Mouse (Mus musculus) olfactory bulb, adult 2 months (tissue): ENCODE measurements at regions not wholly inside any gene's neighbourhood (a gene's known extent, or its start where the extent isn't known, plus 50 kb on each side); places are given as distances from the start of the nearest gene placed in this dataset.

Source experiments
- H3K27ac ChIP-seq: fragments of 200-500 bp; 2 replicates; pipeline ENCODE4 v1.5.1; 2012; ENCODE audit warnings: low read depth, low read length; ENCODE audit not compliant: insufficient read depth
- H3K4me1 ChIP-seq: fragments of 200-500 bp; 2 replicates; pipeline ENCODE4 v1.6.1; 2012; ENCODE audit warnings: low read length; ENCODE audit not compliant: control insufficient read depth, insufficient read depth
- H3K4me3 ChIP-seq: fragments of 200-500 bp; 2 replicates; pipeline ENCODE4 v1.5.1; 2012; ENCODE audit warnings: mild to moderate bottlenecking, low read depth, low read length, moderate library complexity; ENCODE audit not compliant: insufficient read depth
- CTCF ChIP-seq: fragments of 200-500 bp; IDR thresholded peaks from 2 replicates; pipeline ENCODE4 v1.5.1; 2012; ENCODE audit warnings: low read depth, mild to moderate bottlenecking, low read length, moderate library complexity; ENCODE audit not compliant: insufficient read depth
- POLR2A ChIP-seq: fragments of 200-500 bp; IDR thresholded peaks from 2 replicates; pipeline ENCODE4 v1.6.1; 2012; ENCODE audit warnings: mild to moderate bottlenecking, low read depth, low read length, moderate library complexity; ENCODE audit not compliant: insufficient read depth
- WGBS: fragments of 180-500 bp; shearing (Covaris S2); methylation state at CpG from one replicate; pipeline ENCODE4 v1.1.7; 2018; 5-methylcytosine and 5-hydroxymethylcytosine counted together

DNA sequence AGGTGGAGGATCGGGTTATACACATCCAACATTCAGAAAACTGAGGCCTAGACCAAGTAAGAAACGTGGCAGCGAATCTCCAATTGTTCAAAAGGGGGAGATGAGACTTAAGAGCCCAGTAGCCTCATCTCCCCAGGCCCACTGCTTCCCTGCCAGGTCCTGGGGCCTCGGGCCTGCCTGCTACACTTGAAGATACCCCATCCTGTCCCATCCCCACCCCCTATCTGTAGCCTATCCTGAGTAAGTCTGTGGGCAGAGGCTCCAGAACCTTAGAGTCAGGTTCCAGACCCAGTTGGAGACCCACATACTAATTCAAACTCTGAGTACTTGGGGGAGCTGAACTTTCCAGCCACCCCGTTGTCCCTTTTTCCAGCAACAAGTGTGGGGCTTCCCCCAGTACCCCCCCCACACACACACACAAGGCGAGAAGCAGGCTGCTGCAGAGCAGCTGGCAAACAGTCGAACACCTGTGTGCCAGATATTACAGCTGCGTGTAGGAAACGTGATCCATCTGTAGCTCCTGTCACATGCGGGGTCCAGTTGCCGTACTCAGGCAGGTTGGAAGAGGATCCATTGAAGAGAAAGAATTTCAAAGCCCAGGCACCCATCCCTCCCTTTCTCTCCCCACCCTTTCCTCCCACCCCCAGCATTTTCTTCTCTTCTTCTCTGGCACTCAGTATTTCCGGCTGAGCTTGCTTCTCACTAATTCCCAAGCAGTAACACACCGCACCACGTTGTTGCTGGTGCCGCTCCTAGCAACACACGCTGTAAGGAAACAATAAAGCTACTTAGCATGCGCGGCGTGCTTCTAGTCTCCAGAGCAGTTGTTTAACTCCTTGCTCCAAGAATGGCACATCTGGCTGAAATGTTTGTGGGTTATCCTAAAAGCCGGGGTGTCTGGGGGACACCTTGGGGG lies 89.4 kb upstream of the 1700016C15Rik start:
- 28% methylated on average over 20 of the region's 20 CpGs for WGBS
- no peak overlapping the region for H3K4me3 ChIP-seq
- TF ChIP-seq POLR2A, result no peak
- no peak overlapping the region for H3K27ac ChIP-seq
- no peaks in the 10 kb centered on the region; the same call in 1 of the 2 replicates for H3K4me1 ChIP-seq

DNA sequence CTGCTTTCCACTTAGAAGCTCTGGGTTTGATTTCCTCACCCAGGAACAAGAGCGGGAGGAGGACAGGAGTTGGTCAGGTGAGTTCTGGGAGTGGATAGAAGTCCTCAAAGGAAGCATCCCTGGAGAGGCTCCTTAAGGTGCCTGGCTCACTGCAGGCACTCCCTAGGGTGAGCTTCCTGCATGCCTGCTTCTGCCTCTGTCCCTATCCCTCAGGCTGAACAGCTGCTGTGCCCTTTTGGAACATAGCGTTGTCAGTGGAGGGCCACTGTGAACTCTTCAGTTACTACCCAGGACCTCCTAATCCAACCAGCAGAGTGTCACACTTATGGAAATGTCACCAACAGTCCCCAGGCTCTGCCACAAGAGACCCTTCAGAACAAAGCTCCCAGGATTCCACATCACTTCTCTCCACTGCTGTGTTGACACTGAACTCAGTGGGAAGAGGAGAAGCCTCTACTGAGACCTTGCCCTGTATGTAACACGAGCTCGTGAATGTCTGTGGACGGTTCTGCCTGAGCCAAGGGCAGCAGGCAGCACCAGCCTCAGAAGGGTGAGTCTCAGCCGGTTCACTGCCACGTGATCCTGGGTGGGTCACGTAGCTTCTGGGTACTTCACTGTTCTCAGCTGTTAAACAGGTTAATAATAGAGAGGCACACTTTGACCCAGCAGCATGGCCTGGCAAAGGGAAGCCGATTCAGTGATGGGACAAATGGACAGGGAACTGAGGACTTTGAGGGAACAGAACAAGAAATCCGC lies 86.7 kb upstream of the 1700016C15Rik start:
- TF ChIP-seq POLR2A, result no peak
- no peak for TF ChIP-seq CTCF
- Histone ChIP-seq H3K4me1 (no peaks in the 10 kb centered on the region; the same call in 1 of the 2 replicates), H3K4me3 (no peak overlapping the region), H3K27ac (no peak overlapping the region)
- 85% methylated on average over 10 of the region's 10 CpGs for WGBS

DNA sequence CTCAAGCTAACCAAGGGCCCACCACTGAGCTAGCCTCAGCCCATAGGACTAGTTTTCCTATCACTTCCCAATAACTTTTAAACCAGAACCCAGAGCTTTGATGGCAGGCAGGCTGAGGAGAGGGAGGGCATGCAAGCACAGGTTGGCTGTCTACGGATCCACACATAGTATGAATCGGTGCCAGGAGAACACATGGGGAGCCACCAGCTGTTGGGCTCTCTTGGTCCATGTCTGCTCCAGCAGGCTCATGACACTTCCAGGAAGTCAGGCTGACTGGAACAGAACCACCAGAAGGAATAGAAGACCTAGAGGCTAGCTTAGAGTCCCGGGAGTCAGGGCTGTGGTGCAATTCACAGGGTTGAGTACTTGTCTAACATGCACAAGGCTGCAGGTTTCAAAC lies 86.0 kb upstream of the 1700016C15Rik start:
- TF ChIP-seq CTCF (no peak), POLR2A (no peak)
- no peak overlapping the region for H3K27ac ChIP-seq
- WGBS, result 95% methylated on average over 3 of the region's 3 CpGs

GRCm38 (mm10) chr1:177644214-177644613 lies 85.4 kb upstream of the 1700016C15Rik start:
- WGBS, result 95% methylated on average over 4 of the region's 4 CpGs
- no peak overlapping the region for H3K4me3 ChIP-seq
- no peak for TF ChIP-seq POLR2A
- no peak for TF ChIP-seq CTCF
- H3K27ac ChIP-seq, result no peak overlapping the region
- no peaks in the 10 kb centered on the region; the same call in 1 of the 2 replicates for H3K4me1 ChIP-seq

More for the DNA sequence above, 86.0 kb upstream of the 1700016C15Rik start:
- no peaks in the 10 kb centered on the region; the same call in 1 of the 2 replicates for H3K4me1 ChIP-seq
- H3K4me3 ChIP-seq, result no peak overlapping the region

DNA sequence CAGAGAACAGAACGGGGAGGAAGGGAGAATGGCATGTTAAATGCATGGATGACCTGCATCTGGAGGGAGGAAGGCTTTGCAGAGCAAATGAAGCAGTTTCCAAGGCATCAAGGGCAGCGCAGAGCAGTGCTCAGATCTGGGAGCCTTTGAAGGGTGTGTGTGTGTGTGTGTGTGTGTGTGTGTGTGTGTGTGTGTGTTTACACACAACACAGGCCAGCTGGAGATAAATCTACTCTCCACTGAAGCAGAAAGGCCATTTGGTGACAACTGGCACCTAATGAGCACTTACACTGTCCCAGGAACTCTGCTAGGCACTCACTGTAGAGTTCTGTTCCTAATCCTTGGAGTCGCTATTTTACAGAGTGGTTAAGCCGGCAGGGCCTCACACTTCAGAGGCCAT lies 84.3 kb upstream of the 1700016C15Rik start:
- no peak overlapping the region for H3K4me3 ChIP-seq
- no peaks in the 10 kb centered on the region; the same call in 1 of the 2 replicates for H3K4me1 ChIP-seq
- no peak overlapping the region for H3K27ac ChIP-seq
- 76% methylated on average over 4 of the region's 4 CpGs for WGBS
- no peak for TF ChIP-seq CTCF
- no peak for TF ChIP-seq POLR2A

DNA sequence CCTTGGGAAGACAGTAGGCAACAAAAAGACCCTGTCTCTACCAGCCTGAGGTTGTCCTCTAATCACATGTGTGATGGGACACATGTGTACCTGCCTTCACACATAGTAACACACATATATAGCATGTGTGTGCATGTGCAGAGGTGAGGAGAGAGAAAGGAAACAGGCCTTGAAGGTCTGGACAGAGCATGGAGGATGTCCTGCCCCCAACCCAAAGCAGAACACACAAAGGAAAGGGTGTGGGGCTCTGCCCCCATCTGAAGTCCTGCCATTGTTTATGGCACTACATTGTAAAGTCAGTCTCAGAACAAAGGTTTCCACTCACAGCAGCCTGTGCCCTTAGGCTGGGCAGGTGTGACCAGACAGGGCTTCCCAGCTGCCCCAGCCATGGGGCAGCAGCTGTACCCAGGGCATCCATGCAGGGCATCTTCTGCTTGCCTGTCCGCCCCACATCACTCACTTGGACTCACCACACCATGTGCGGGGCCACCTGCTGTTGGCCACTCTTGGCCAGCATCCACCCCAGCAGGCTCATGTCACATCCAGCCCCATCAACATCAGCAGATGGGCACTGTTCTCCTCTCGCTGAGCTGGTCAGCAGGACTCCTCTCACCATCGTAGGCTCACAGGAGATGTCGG lies 83.6 kb upstream of the 1700016C15Rik start:
- 87% methylated on average over 5 of the region's 5 CpGs for whole genome bisulfite sequencing
- Histone ChIP-seq H3K4me1 (no peaks in the 10 kb centered on the region), H3K4me3 (no peak overlapping the region), H3K27ac (no peak overlapping the region)
- TF ChIP-seq POLR2A, result no peak
- no peak for TF ChIP-seq CTCF

DNA sequence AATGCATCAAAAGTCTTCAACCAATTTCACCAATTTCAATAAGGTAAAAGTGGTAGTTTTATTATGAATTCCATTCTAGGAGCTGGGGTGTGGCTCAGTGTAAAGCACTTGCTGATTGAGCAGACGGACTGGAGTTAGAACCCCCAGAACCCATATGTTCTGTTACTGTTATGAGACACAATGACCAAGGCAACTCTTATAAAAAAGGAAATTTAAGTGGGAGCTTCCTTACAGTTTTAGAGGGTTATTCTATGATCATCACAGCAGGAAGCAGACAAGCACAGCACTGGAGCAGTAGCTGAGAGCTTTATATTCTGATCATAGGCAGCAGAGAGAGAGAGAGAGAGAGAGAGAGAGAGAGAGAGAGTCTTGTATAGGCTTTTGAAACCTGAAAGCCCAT lies 81.7 kb upstream of the 1700016C15Rik start:
- Histone ChIP-seq H3K4me3 (no peak overlapping the region), H3K27ac (no peak overlapping the region), H3K4me1 (no peaks in the 10 kb centered on the region)
- WGBS, result 90% methylated on average over 1 of the region's 1 CpGs
- TF ChIP-seq POLR2A (no peak), CTCF (no peak)

DNA sequence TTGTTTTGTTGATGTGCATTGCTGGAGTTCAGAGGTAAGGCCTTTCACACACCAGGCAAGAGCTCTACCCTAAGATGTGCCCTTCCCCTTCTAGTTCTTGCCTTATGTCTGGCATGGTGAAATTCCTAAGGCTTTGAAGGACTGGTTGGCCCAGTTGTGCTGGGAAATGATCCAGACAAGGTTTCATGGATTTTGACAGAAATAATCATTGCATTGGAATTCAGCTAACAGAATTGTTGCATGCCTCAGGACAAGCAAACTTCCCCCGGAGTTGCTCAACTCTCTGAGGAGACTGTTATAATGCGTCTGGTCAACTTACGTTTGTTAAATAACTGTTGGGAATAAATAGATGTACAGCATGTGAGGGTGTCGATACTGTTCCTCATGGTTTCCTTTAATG lies 80.6 kb upstream of the 1700016C15Rik start:
- WGBS, result 88% methylated on average over 4 of the region's 4 CpGs
- H3K4me1 ChIP-seq, result no peaks in the 10 kb centered on the region
- no peak for TF ChIP-seq POLR2A
- TF ChIP-seq CTCF, result no peak

DNA sequence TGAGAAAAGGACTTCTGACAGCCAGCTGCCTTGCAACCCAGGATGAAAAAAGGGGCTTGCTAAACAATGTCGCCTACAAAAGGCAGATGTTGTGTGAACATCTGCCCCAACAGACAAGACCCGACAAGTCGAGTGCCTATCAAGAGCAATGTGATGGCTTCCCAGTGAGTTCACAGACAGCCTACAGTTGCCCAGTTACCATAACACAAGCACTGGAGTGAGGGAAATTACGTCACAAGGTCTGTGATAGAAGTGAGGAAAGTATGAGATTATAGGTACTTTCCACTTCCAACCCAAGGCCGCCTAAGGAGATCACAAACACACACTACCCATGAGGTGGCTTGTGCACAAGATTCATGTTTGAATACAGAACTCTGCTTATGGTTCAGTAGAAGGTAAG lies 78.4 kb upstream of the 1700016C15Rik start:
- no peaks in the 10 kb centered on the region for H3K4me1 ChIP-seq
- no peak for TF ChIP-seq CTCF
- TF ChIP-seq POLR2A, result no peak
- 94% methylated on average over 5 of the region's 5 CpGs for whole genome bisulfite sequencing
- no peak overlapping the region for H3K27ac ChIP-seq
- H3K4me3 ChIP-seq, result no peak overlapping the region

More for the DNA sequence above, 80.6 kb upstream of the 1700016C15Rik start:
- no peak overlapping the region for H3K4me3 ChIP-seq
- no peak overlapping the region for H3K27ac ChIP-seq
